Mouse (Mus musculus) spleen, adult 2 months (tissue): ENCODE results near the gene Vta1. TPM values are rescaled to one million over a fixed set of nuclear protein-coding genes. Genes with fewer than 3 reads are reported as not detected.

Source experiments
- DNase-seq, 2 experiments: peaks; one replicate each; pipeline versions ENCODE4 v3.0.0 to v3.0.0-alpha.2; 2012 to 2021; ENCODE audit warnings: low spot score in 2 of 2, low read depth in 1 of 2
- H3K27ac ChIP-seq: fragments of 200-500 bp; 2 replicates; pipeline ENCODE4 v1.5.1; 2012; ENCODE audit warnings: low read length, inconsistent platforms; ENCODE audit not compliant: insufficient read depth
- H3K27me3 ChIP-seq: fragments of 200-500 bp; 2 replicates; pipeline ENCODE4 v1.6.1; 2012; ENCODE audit warnings: mild to moderate bottlenecking, moderate library complexity, low read length, inconsistent platforms; ENCODE audit not compliant: control insufficient read depth, insufficient read depth
- H3K36me3 ChIP-seq: fragments of 200-500 bp; 2 replicates; pipeline ENCODE4 v1.6.1; 2012; ENCODE audit warnings: mild to moderate bottlenecking, low read length, inconsistent platforms; ENCODE audit not compliant: control insufficient read depth, insufficient read depth
- H3K4me1 ChIP-seq: fragments of 200-500 bp; 2 replicates; pipeline ENCODE4 v1.6.1; 2011; ENCODE audit warnings: inconsistent platforms; ENCODE audit not compliant: control insufficient read depth, insufficient read depth, insufficient read length
- H3K4me3 ChIP-seq: fragments of 200-500 bp; 2 replicates; pipeline ENCODE4 v1.5.1; 2011; ENCODE audit warnings: mild to moderate bottlenecking, inconsistent platforms; ENCODE audit not compliant: insufficient read depth, insufficient read length; ENCODE audit errors: extremely low read depth
- CTCF ChIP-seq: fragments of 200-500 bp; IDR thresholded peaks from 2 replicates; pipeline ENCODE4 v1.5.1; 2011; ENCODE audit warnings: mild to moderate bottlenecking, inconsistent platforms; ENCODE audit not compliant: insufficient read depth, insufficient read length, insufficient replicate concordance; ENCODE audit errors: extremely low read depth
- POLR2A ChIP-seq: fragments of 200-500 bp; IDR thresholded peaks from 2 replicates; pipeline ENCODE4 v1.6.1; 2011; ENCODE audit warnings: low read depth, low read length, inconsistent platforms
- whole genome bisulfite sequencing: fragments of 180-500 bp; shearing (Covaris S2); methylation state at CpG from one replicate; pipeline ENCODE4 v1.1.7; 2018; 5-methylcytosine and 5-hydroxymethylcytosine counted together
- polyA plus RNA-seq: library from polyadenylated mRNA; depleted of rRNA; stranded (reverse); fragments of >200 nt; gene quantifications from 2 replicates; pipeline ENCODE4 v1.2.3, GENCODE M21; 2012

The Vta1 gene
- polyA plus RNA-seq, 1 experiment: 61.1 TPM

GRCm38 (mm10) chr10:14690349-14690748 is 15.0 kb downstream of the Vta1 start:
- DNase-seq: no peak
- TF ChIP-seq POLR2A: no peak
- no peak for TF ChIP-seq CTCF
- Histone ChIP-seq H3K36me3 (peaks cover 2% of the 10 kb centered on the region; the same call in 1 of the 2 replicates), H3K4me1 (no peaks in the 10 kb centered on the region), H3K27ac (no peak overlapping the region), H3K4me3 (no peak overlapping the region), H3K27me3 (no peaks in the 10 kb centered on the region)
- 92% methylated on average over 3 of the region's 3 CpGs for WGBS

GRCm38 (mm10) chr10:14688785-14689442 is 16.4 kb downstream of the Vta1 start:
- TF ChIP-seq POLR2A (no peak), CTCF (no peak)
- Histone ChIP-seq H3K36me3 (peaks cover 3% of the 10 kb centered on the region; the same call in 1 of the 2 replicates), H3K27ac (no peak overlapping the region), H3K4me3 (no peak overlapping the region), H3K4me1 (no peaks in the 10 kb centered on the region), H3K27me3 (no peaks in the 10 kb centered on the region)
- WGBS: 84% methylated on average over 6 of the region's 6 CpGs
- no peak for DNase-seq

- no peak for DNase-seq
- 94% methylated on average over 1 of the region's 1 CpGs for WGBS
- peaks cover 6% of the 10 kb centered on the region; the same call in 1 of the 2 replicates for H3K36me3 ChIP-seq
- H3K4me3 ChIP-seq: no peak overlapping the region
- no peaks in the 10 kb centered on the region for H3K27me3 ChIP-seq
- no peak for TF ChIP-seq CTCF
- TF ChIP-seq POLR2A: no peak
- H3K4me1 ChIP-seq: no peaks in the 10 kb centered on the region
- H3K27ac ChIP-seq: no peak overlapping the region
These were observed 19.7 kb downstream of the Vta1 start for GRCm38 (mm10) chr10:14685663-14686062.

GRCm38 (mm10) chr10:14666147-14666546 is 39.2 kb downstream of the Vta1 start:
- Histone ChIP-seq H3K36me3 (peaks cover 23% of the 10 kb centered on the region), H3K4me1 (no peaks in the 10 kb centered on the region), H3K4me3 (no peak overlapping the region), H3K27ac (no peak overlapping the region), H3K27me3 (no peaks in the 10 kb centered on the region)
- 94% methylated on average over 2 of the region's 2 CpGs for whole genome bisulfite sequencing
- TF ChIP-seq POLR2A (no peak), CTCF (no peak)
- DNase-seq: no peak

DNA sequence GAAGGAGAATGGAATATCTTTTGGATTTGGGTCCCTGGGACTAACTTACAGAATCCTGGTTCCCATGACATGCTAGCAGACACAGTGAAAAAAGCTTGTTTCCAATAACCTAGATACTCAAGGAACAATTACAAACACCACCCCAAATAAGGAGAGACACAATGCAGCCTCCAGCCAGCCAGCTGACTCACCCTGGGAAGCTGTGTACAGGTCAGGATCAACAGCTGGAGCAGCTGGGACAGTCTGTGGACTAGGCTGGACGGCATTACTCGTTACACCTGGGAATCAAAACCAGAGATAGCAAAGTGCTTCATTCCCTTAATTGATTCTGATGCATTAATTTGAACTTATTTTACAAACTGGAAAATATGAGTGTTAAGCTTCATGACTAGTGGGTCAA is 44.5 kb downstream of the Vta1 start:
- peaks cover 14% of the 10 kb centered on the region for H3K36me3 ChIP-seq
- no peaks in the 10 kb centered on the region for H3K27me3 ChIP-seq
- H3K4me1 ChIP-seq: no peaks in the 10 kb centered on the region
- no peak overlapping the region for H3K27ac ChIP-seq
- H3K4me3 ChIP-seq: no peak overlapping the region
- DNase-seq: no peak
- no peak for TF ChIP-seq CTCF
- TF ChIP-seq POLR2A: no peak
- WGBS: 96% methylated on average over 2 of the region's 2 CpGs

DNA sequence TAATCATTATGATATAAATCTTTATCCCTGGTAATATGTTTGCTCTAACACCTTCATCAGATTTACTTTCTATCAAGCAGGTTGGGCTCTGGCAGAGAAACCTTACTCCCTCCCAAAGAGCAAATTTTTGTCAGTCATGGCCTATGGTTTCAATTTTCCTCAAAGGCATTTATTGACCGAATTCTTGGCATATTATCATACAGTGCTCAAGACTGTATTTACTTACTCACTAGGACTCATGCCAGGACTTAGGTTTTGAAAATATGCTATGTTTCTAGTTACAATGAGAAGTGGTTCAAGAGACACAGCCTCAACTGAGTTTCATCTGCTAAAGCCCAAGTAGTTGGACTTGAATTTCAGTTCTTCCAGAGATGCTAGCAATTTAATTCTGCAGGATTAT is 65.7 kb downstream of the Vta1 start:
- Histone ChIP-seq H3K36me3 (no peaks in the 10 kb centered on the region), H3K27me3 (no peaks in the 10 kb centered on the region), H3K27ac (no peak overlapping the region), H3K4me1 (no peaks in the 10 kb centered on the region), H3K4me3 (no peak overlapping the region)
- TF ChIP-seq POLR2A: no peak
- TF ChIP-seq CTCF: no peak
- WGBS: 88% methylated on average over 1 of the region's 1 CpGs
- DNase-seq: no peak

- H3K27ac ChIP-seq: no peak overlapping the region
- no peak overlapping the region for H3K4me3 ChIP-seq
- H3K36me3 ChIP-seq: no peaks in the 10 kb centered on the region
- H3K4me1 ChIP-seq: no peaks in the 10 kb centered on the region
- H3K27me3 ChIP-seq: no peaks in the 10 kb centered on the region
- DNase-seq: no peak
- TF ChIP-seq POLR2A (no peak), CTCF (no peak)
- 56% methylated on average over 4 of the region's 4 CpGs for WGBS
These were observed 66.3 kb downstream of the Vta1 start for GRCm38 (mm10) chr10:14639043-14639442.
